Mouse (Mus musculus) C2C12 (cell line): ENCODE measurements around the gene Cd180. TPM values are rescaled to one million over a fixed set of nuclear protein-coding genes. Genes with fewer than 3 reads are reported as not detected.
"Not testable (repeated sequence)": the region's sequence is repeated elsewhere in the genome, so short reads cannot be mapped to it uniquely, and the experiment has no call there.

Experiments used
- H3K27me3 ChIP-seq: one replicate; pipeline ENCODE4 v1.6.1; 2011; ENCODE audit not compliant: control insufficient read depth, insufficient read depth, insufficient read length
- H3K36me3 ChIP-seq: one replicate; pipeline ENCODE4 v1.6.1; 2011; ENCODE audit not compliant: control insufficient read depth, insufficient read depth
- H3K4me3 ChIP-seq: one replicate; pipeline ENCODE4 v1.5.1; 2011; ENCODE audit warnings: mild to moderate bottlenecking, control low read depth; ENCODE audit not compliant: poor library complexity, insufficient read depth, severe bottlenecking
- H3K79me2 ChIP-seq: one replicate; pipeline ENCODE4 v1.6.1; 2011; ENCODE audit not compliant: control insufficient read depth, insufficient read depth
- H3K79me3 ChIP-seq: one replicate; pipeline ENCODE4 v1.6.1; 2011; ENCODE audit warnings: low read depth, control low read depth
- H3ac ChIP-seq: one replicate; pipeline ENCODE3; 2011; ENCODE audit warnings: low read depth; ENCODE audit not compliant: control insufficient read depth, insufficient read length
- CEBPB ChIP-seq: IDR thresholded peaks from one replicate; pipeline ENCODE4 v1.6.1; 2011; ENCODE audit warnings: low read depth, mild to moderate bottlenecking, control low read depth, moderate library complexity
- CTCF ChIP-seq: IDR thresholded peaks from one replicate; pipeline ENCODE4 v1.5.1; 2011; ENCODE audit not compliant: control insufficient read depth, insufficient read depth, insufficient read length
- FOSL1 ChIP-seq: IDR thresholded peaks from one replicate; pipeline ENCODE4 v1.8.0; 2011; ENCODE audit warnings: mild to moderate bottlenecking, low read length; ENCODE audit not compliant: poor library complexity, insufficient read depth, severe bottlenecking
- MAX ChIP-seq: IDR thresholded peaks from one replicate; pipeline ENCODE4 v1.6.1; 2011; ENCODE audit warnings: mild to moderate bottlenecking, control low read depth
- MYOD1 ChIP-seq: IDR thresholded peaks from one replicate; pipeline ENCODE4 v1.6.1; 2011; ENCODE audit warnings: low read depth; ENCODE audit not compliant: control insufficient read depth, insufficient read length
- MYOG ChIP-seq: IDR thresholded peaks from one replicate; pipeline ENCODE4 v1.6.1; 2011; ENCODE audit not compliant: control insufficient read depth, insufficient read length; ENCODE audit errors: extremely low read depth
- USF1 ChIP-seq: IDR thresholded peaks from one replicate; pipeline ENCODE4 v1.6.1; 2011; ENCODE audit warnings: low read depth, mild to moderate bottlenecking, control low read depth, moderate library complexity
- polyA plus RNA-seq: library from polyadenylated mRNA; unstranded; fragments of >200 nt; fragmentation: generic; extraction: Trizol; gene quantifications from one replicate; pipeline ENCODE4 v1.2.1, GENCODE M21; 2012; ENCODE audit warnings: missing spikeins

The Cd180 gene
- polyA plus RNA-seq, 1 experiment, result 0.28 TPM

DNA sequence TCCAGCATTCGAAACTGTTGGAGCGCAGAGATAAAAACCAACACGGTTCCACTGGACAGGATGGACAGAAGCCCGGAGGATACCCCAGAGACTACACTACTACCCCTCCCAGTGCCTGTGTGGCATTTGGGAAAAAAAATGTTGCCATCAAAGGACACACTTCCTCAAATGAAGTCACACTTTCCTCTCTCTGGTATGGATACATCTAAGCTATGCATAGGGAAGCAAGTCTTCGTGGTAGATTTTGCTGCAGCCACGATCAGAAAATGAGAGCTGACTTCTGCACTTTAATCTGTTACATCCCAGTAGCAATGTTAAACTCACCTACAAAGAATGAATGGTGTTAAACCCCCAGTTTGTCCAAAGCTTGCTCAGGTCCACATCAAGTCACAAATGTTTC is 24.4 kb upstream of the Cd180 start:
- Histone ChIP-seq H3K79me3 (no peaks in the 10 kb centered on the region), H3K4me3 (no peak overlapping the region), H3K27me3 (no peaks in the 10 kb centered on the region), H3ac (no peak overlapping the region), H3K79me2 (no peaks in the 10 kb centered on the region), H3K36me3 (no peaks in the 10 kb centered on the region)
- TF ChIP-seq CTCF, result no peak
- TF ChIP-seq MYOG, result no peak
- no peak for TF ChIP-seq CEBPB
- no peak for TF ChIP-seq USF1
- TF ChIP-seq MYOD1, result no peak
- TF ChIP-seq MAX, result no peak
- no peak for TF ChIP-seq FOSL1

DNA sequence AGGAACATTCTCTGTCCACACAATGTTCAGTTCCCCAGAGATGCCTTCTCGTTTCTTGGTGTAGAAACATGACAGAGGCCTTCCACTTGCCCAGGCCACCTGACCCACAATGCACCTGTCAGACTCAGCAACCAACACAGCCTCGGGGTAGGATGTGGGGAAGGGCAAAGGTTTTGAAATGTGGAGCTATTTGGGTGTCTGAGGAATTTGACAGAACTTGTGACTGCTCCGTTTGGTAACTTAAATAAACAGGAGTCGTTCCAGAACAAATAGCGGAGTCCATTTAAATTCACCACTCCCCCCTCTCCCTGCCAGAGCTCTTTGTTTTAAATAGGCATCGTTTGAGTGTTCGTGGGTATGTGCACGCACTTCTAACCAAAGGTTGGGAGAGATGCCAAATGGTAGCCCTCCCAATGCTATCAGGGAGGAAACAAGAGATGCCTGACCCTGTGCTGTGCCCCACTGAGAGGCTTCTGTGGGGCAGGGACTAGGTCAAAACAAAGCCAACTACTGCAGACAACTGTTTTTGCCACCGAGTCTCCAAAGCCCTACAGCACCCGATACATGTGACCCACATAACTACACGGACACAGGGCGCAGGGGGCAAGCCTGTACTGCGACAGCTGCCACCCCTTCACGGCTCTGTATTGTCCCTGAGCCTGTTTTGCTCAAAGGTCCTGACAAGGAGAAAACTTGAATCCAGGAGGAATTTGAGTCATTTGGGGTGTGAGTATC is 23.7 kb upstream of the Cd180 start:
- TF ChIP-seq CTCF (no peak), USF1 (no peak), MYOD1 (peak; percentile 50), CEBPB (no peak), FOSL1 (no peak)
- Histone ChIP-seq H3ac (no peak overlapping the region), H3K79me2 (no peaks in the 10 kb centered on the region), H3K27me3 (no peaks in the 10 kb centered on the region), H3K36me3 (no peaks in the 10 kb centered on the region), H3K79me3 (no peaks in the 10 kb centered on the region), H3K4me3 (no peak overlapping the region)

DNA sequence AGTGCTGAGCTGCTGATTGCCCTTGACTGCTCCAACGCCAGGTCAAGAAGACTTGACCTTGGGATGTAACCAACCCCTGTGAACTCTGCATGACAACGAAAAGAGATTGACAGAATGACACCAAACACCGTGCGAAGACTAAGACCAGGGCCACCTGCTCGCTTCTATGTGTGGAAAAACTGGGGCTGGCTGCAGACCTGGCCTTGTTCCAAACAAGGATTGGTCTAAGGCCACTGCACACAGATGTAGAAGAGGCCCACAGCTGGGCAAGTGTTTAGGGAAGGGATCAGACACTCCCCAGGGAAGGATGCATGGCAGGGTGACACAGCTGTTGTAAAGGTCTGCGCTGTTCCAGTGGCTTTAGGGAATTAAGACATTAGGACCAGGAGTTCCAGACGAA is 22.9 kb upstream of the Cd180 start:
- no peaks in the 10 kb centered on the region for H3K27me3 ChIP-seq
- H3K36me3 ChIP-seq, result no peaks in the 10 kb centered on the region
- H3K4me3 ChIP-seq, result no peak overlapping the region
- no peak overlapping the region for H3ac ChIP-seq
- no peaks in the 10 kb centered on the region for H3K79me3 ChIP-seq
- TF ChIP-seq FOSL1, result no peak
- TF ChIP-seq MYOD1, result no peak
- TF ChIP-seq USF1, result no peak
- TF ChIP-seq MAX, result no peak
- no peak for TF ChIP-seq MYOG
- TF ChIP-seq CEBPB, result no peak
- no peak for TF ChIP-seq CTCF
- no peaks in the 10 kb centered on the region for H3K79me2 ChIP-seq

DNA sequence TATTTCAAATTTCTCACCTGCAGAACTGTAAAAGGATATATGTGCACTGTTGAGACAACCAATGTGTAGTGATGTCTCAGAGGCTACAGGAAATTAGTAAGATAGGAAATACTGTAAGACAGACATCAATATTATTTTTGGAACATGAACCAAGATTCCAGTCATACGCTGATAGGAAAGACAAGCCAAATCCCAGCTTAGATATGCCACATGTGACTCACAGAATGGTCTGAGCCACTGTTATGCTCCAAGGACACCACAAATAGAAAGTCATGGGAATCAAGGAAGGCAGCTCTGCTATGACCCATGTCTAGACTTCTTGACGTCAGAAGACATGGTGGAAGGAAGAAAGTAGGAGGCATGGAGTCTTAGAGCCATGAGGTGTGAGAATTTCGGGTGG is 19.3 kb upstream of the Cd180 start:
- Histone ChIP-seq H3ac (no peak overlapping the region), H3K27me3 (no peaks in the 10 kb centered on the region), H3K4me3 (no peak overlapping the region), H3K79me3 (no peaks in the 10 kb centered on the region), H3K79me2 (no peaks in the 10 kb centered on the region), H3K36me3 (no peaks in the 10 kb centered on the region)
- TF ChIP-seq FOSL1 (no peak), CEBPB (no peak), USF1 (peak; percentile 52)

DNA sequence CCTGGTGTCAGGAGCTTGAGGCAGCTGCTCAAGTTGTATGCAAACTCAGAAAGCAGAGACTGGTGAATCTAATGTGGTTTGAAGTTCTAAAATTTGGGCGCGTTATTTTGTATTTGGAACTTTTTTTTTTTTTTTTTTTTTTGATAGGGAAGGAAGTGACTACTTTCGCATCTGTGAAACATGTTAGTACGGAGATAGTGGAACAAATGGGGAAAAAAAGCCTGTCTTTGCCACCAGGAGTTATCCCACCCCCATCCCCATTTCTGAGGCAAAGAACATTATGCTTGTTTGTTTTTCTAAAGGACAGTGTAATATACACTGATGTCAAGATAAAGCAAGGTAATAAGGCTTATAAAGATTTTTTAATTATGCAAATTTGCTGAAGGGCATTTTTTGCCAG is 15.8 kb upstream of the Cd180 start:
- not testable (repeated sequence) for H3K79me2 ChIP-seq, H3K27me3 ChIP-seq, H3ac ChIP-seq, H3K79me3 ChIP-seq, H3K36me3 ChIP-seq, H3K4me3 ChIP-seq

DNA sequence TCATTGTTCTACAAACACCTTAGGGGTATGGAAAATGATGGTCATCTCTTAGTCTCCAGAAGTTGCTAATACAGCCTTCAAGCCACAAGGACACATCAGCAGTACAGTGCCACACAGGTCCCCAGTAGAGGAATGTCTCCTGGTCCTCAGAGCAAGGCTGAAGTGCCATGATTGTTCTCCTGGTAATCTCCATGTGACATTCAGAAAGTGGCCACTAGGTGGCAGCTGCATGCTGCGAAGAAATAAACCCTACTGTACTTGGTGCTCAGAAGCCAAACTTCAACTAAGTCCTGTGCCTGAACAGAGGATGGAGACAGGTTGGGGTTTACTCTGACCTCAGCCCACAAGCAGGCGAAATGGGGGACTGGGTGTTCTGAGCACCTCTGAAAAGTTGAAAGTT is 14.9 kb upstream of the Cd180 start:
- no peaks in the 10 kb centered on the region for H3K36me3 ChIP-seq
- H3K79me3 ChIP-seq, result no peaks in the 10 kb centered on the region
- no peaks in the 10 kb centered on the region for H3K79me2 ChIP-seq
- no peak overlapping the region for H3K4me3 ChIP-seq
- no peaks in the 10 kb centered on the region for H3K27me3 ChIP-seq
- H3ac ChIP-seq, result no peak overlapping the region
- TF ChIP-seq USF1 (peak; percentile 60), CTCF (peak; percentile 47), FOSL1 (no peak), MAX (peak; percentile 85), CEBPB (no peak), MYOD1 (no peak), MYOG (no peak)
